Mouse (Mus musculus) MN1 (cell line): Measurements from ENCODE around the gene Akap11.

ENCODE experiments used
- DNase-seq: peaks from one replicate; pipeline ENCODE4 v3.0.0-alpha.2; 2016; ENCODE audit warnings: low spot score

The Akap11 gene

DNA sequence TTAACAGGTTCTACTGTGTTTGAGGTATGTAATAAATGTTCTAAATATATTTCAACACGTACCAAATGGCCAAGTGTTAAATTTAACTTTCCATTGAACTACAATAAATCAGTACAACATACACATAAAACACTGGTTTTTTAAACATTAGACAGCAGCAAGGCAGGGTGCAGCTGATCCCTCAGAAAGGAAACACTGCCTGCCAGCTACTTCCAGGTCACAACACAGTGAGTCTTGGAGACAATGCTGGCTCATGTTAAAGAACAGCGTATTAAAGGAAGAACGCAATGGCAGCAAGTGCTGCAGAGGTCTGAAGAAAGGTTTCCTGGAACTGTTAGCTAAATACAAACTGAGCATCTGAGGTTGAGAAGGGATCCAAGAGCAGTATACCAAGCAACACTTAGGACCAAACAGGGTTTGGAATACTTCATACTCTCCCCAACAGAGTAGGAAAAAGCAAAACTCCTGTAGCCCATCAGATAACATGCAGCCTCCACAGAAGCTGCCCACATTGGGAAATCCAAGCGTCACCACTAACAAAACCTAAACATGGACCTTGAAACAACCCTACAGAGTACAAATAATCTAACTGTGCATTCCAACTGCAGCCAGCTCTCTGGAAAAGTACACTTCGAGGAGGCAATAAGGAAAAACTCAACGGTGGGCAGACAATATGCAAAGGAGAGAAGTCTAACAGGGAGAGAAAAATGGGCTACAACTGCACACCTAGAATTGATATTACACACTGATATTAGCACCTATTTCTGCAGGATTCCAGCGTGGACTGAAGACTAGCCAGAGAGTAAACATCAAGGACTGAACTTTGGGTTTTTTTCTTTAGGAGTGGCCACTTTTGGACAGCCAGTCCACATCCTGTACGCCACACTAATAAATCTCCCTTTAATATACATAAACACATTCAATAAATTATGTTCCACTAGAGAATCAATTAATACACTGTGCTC is 7.9 kb downstream of the Akap11 start:
- no peak for DNase-seq

- DNase-seq, result no peak
Observed at GRCm38 (mm10) chr14:78526907-78527306, 9.7 kb downstream of the Akap11 start.

DNA sequence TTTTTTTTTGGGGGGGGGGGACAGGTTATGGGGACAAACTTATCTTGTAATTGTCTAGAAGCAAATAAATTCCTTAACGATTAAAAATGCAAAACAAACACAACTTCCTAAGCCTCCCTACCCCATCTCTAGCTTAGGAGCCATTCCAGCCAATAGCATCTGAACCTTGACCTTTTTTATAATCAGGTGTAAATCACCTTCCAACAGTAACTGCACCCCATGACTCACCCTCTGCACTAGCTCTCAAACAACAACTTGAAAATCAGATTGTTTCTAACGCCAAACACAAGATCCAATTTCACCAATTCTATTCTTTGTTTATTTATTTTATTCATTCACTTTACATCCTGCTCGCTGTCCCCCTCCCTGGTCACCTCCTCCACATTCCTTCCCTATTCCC is 10.1 kb downstream of the Akap11 start:
- DNase-seq, result no peak

GRCm38 (mm10) chr14:78525611-78526457 is 10.8 kb downstream of the Akap11 start:
- DNase-seq, result no peak

GRCm38 (mm10) chr14:78525059-78525458 is 11.5 kb downstream of the Akap11 start:
- no peak for DNase-seq

- DNase-seq, result peak; percentile 14
Observed at GRCm38 (mm10) chr14:78510713-78511112, 25.9 kb downstream of the Akap11 start.

DNA sequence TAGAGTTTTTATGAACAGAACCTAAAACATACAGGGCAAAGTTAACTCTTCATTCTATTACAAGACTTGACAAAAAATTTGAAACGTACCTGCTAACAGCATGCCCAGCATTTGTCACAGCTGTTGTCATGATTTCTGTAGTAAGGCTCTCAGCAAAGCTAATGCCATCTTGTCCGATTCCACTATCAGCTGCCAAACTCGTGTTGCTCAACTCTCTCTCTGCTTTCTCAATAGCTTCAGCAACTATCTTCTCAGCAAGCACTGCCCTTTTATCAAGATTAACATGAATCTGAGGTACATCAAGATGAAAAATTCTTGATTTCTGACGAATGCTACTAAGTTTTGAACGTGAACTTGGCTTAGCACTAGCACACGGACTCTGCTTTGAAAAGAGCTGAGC is 26.8 kb downstream of the Akap11 start:
- no peak for DNase-seq

DNA sequence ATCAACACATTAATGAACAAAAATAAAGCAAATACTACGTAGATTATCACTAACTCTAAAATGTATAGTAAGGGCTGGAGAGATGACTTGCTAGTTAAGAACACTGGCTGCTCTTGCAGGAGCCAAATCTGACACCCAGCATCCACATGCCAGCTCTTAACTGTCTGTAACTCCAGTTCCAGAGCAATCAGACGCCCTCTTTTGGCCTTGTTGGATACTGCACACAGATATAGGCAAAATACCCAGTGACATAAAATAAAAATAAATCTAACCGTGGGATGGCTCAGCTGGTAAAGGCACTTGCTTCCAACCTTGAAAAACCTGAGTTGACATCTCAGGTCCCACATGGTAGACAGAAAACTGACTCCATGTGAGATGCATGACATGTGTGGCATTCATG is 36.0 kb downstream of the Akap11 start:
- DNase-seq, result no peak

DNA sequence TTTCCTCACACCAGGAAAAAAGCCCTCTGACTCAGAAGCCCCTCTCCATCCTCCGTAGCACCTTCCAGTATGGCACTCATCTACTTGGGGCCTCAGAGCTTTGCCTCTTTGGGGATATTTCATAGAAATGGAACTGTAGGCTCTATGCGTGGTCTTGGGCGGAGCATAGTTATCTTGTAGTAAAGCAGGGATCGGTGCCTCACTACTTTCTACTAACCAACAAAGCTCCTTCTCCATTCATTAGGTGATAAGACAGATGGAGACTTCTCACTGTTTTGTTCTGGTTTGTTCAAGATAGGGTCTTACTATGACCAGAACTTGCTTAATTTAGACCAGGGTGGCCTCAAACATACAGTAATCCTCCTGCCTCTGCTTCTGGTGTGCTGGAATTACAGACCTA is 39.9 kb downstream of the Akap11 start:
- no peak for DNase-seq

DNA sequence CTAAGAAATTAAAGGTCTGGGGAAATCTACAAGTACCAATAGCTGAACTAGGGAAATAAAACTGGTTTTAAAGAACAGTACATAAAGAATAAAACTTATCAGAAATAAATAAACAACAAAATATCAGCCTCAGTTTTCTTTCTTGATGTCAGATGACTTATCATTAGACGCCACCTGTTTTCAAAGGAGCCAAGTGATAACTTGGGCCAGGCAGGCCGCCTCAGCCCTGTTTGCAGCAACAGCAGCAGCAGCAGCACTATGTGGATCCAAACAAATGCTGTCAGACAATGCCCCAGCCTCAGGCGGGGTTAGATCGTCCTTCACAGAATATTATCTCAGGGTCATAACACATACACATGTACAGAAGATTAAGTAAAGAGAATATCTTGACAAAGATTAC is 41.4 kb downstream of the Akap11 start:
- no peak for DNase-seq

- no peak for DNase-seq
Observed at GRCm38 (mm10) chr14:78492602-78493001, 44.0 kb downstream of the Akap11 start.

DNA sequence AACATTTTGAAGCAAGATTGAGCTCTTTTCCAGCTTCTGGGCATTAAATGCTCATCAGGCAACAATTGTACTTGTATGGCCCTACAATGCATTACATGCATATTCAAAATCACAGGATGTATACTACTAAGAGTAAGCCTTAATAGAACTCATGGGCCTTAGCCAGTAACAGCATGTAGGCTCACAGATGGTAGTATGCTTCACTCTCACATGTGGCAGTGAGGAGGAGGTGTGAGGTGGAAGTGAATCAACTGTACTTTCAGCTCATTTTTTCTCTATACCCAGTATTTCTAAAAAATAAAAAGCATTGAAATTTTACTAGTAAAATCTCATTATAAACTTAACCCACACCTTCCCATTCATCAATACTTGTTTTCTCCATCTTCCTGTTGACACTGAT is 45.2 kb downstream of the Akap11 start:
- no peak for DNase-seq

- peak; percentile 17 for DNase-seq
Observed at GRCm38 (mm10) chr14:78482385-78483231, 54.0 kb downstream of the Akap11 start.

- DNase-seq, result no peak
Observed at GRCm38 (mm10) chr14:78474058-78474457, 62.5 kb downstream of the Akap11 start.

DNA sequence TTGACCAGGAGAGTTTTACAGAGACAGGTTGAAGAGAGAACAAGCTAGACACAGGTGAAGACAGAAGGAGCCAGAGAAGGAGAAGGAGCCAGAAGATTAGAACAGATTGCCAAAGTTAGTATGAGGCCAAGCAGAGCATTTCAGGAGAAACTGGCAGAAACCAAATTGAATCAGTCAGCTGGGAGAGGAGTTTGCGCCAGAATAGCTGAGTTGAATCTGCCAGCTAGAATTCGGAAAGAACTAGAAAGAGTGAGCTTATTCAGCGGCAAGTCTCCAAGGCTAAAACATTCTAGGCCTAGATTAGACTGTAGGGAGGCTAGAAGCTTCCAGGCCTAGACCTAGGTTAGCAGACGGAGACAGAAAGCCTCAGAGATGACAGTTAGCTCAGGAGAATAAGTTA is 65.9 kb downstream of the Akap11 start:
- DNase-seq, result no peak

GRCm38 (mm10) chr14:78468991-78469390 is 67.6 kb downstream of the Akap11 start:
- no peak for DNase-seq

- no peak for DNase-seq
Observed at GRCm38 (mm10) chr14:78467994-78468393, 68.6 kb downstream of the Akap11 start.

DNA sequence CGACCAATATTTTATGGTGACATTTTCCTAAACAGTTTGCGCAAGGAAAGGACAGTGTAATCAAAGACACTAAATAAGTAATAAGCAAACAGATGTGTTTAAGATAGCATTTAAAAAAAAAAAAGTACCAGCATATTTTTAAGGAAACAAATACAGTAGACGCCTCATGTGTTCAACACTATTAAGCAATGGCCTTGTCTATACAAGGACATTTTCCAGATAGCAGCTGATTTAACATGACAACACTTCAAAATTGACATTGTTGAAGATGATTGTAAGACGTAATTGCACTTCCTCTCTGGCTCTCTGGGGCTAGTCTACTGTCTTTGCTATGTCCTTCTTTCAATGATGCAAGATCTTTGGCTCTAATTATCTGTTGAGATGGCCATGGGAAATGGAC is 72.3 kb downstream of the Akap11 start:
- no peak for DNase-seq

- no peak for DNase-seq
Observed at GRCm38 (mm10) chr14:78459121-78459520, 77.5 kb downstream of the Akap11 start.

DNA sequence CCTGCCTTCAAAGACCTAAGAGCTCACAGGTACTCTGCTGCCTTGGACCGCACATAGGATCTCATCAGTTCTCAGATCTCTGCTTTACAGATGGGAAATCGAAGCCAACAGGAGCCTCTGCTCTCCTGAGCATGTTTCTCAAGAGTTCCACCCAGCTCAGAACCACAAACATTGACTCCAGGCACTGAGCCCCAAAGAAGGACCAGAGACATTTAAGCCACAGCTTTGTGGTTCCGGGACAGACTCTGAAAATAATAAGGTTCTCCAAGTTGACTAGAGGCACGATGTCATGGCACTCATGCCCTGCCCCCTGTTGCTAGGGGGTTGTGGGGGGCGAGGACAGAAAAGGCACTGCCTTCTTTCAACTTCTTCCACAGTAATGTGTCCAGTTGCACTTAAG is 77.9 kb downstream of the Akap11 start:
- no peak for DNase-seq

DNA sequence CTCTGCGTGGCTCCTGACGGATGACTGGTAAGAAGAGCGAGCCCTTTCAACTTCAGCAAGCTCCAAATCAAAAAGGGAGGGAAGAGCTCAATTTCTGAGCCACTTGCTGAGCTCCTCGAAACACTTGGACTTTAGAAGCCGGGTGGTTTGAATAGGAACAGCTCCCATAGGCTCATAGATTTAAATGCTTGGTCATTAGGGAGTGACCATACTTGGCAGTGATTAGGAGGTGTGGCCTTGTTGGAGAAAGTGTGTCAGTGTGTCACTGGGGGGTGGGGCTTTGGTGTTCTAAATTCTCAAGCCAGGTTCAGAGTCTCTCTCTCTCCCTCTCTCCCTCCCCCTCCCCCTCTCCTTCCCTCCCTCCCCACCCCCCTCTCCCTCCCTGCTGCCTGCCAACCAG is 81.6 kb downstream of the Akap11 start:
- no peak for DNase-seq

DNA sequence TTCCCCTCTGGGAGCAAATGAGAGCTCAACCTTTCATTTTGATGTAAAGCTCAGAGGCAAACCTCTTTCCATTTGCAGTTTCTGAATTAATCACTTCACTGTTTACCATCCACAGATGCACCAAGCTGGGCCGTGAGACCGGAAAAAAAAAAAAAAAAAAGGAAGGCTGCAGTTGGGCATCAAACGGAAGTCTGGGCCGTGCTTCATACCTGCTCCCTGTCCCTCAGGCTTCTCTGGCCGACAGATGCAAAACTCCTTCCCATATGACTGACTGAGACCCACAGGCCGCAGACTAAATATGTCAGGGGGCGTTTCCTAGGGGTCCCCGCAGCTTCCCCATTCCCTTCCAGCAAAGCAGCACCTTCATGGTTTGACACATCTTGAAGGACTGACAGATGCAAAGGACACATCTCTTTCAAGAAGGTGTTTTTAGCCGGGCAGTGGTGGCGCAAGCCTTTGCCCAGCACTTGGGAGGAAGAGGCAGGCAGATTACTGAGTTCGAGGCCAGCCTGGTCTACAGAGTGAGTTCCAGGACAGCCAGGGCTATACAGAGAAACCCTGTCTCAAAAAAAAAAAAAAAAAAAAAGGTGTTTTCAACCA is 87.7 kb downstream of the Akap11 start:
- no peak for DNase-seq
